Mouse (Mus musculus) neural tube, embryonic 12.5 days (tissue): ENCODE measurements at regions not wholly inside any gene's neighbourhood (a gene's known extent, or its start where the extent isn't known, plus 50 kb on each side); places are given as distances from the start of the nearest gene placed in this dataset.

ENCODE experiments used
- ATAC-seq: fragments of 200-750 bp; cut with Nextera tagmentation; 2 replicates; pipeline ENCODE4 v1.8.0; 2017; ENCODE audit warnings: low read depth, mild to moderate bottlenecking, moderate TSS enrichment, moderate library complexity; ENCODE audit not compliant: low FRiP score
- H3K27ac ChIP-seq: fragments of 300-500 bp; sonication (generic); 2 replicates; pipeline ENCODE4 v1.5.1; 2016
- H3K27me3 ChIP-seq: fragments of 300-500 bp; sonication (generic); replicated peaks from 2 replicates; pipeline ENCODE4 v1.6.1; 2016; ENCODE audit warnings: mild to moderate bottlenecking
- H3K36me3 ChIP-seq: fragments of 300-500 bp; sonication (generic); 2 replicates; pipeline ENCODE4 v1.6.1; 2016; ENCODE audit warnings: mild to moderate bottlenecking
- H3K4me1 ChIP-seq: fragments of 300-500 bp; sonication (generic); 2 replicates; pipeline ENCODE4 v1.6.1; 2016
- H3K4me2 ChIP-seq: fragments of 300-500 bp; sonication (generic); replicated peaks from 2 replicates; pipeline ENCODE4 v1.6.1; 2016; ENCODE audit warnings: mild to moderate bottlenecking
- H3K4me3 ChIP-seq: fragments of 300-500 bp; sonication (generic); 2 replicates; pipeline ENCODE4 v1.5.1; 2016
- H3K9ac ChIP-seq: fragments of 300-500 bp; sonication (generic); 2 replicates; pipeline ENCODE4 v1.6.1; 2016; ENCODE audit warnings: mild to moderate bottlenecking
- H3K9me3 ChIP-seq: fragments of 300-500 bp; sonication (generic); 2 replicates; pipeline ENCODE4 v1.6.1; 2016; ENCODE audit warnings: mild to moderate bottlenecking
- WGBS: fragments of 180-500 bp; shearing (Covaris S2); methylation state at CpG from one replicate; pipeline ENCODE4 v1.1.7; 2016; 5-methylcytosine and 5-hydroxymethylcytosine counted together

DNA sequence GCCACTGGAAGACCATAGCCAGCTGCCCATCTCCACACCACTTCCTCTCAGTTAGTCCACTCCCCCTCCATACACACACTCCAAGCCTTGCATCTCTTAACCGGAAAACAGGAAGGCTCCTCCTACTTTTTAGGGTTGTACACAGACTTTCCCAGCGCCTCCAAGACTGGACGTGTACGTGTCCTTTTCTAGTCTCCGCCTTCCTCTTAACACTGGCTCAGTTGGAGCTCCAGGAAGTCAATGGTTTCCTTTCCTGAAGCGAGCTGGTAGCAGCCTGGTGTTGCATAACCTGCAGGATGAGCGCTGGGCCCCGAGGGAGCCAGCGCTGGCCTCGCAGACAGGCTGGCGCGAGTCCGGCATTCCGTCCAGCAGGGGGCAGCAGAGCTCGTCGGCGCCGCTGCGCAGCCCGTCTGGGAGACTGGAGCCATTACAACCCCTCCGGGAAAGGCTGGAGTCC lies 95.5 kb upstream of the Oxgr1 start:
- H3K4me2 ChIP-seq: peak overlapping the region; percentile 50
- peak overlapping the region; percentile 12; the same call in 1 of the 2 replicates for H3K4me3 ChIP-seq
- 0 out of 2 replicates have a peak, but pooled peaks cover 3% of the 10 kb centered on the region for H3K4me1 ChIP-seq
- no peaks in the 10 kb centered on the region for H3K36me3 ChIP-seq
- WGBS: 2% methylated on average over 21 of the region's 21 CpGs
- peak; percentile 90 for ATAC-seq
- H3K27me3 ChIP-seq: no peaks in the 10 kb centered on the region
- no peak overlapping the region for H3K9ac ChIP-seq
- H3K27ac ChIP-seq: no peak overlapping the region
- no peaks in the 10 kb centered on the region for H3K9me3 ChIP-seq

- H3K36me3 ChIP-seq: no peaks in the 10 kb centered on the region
- WGBS: 73% methylated on average over 5 of the region's 5 CpGs
- H3K9ac ChIP-seq: no peak overlapping the region
- no peaks in the 10 kb centered on the region for H3K27me3 ChIP-seq
- H3K27ac ChIP-seq: no peak overlapping the region
- H3K9me3 ChIP-seq: no peaks in the 10 kb centered on the region
- no peak overlapping the region for H3K4me3 ChIP-seq
- H3K4me2 ChIP-seq: no peak overlapping the region
- ATAC-seq: no peak
- H3K4me1 ChIP-seq: 0 out of 2 replicates have a peak, but pooled peaks cover 3% of the 10 kb centered on the region
These were observed 96.3 kb upstream of the Oxgr1 start for GRCm38 (mm10) chr14:120138546-120138945.

DNA sequence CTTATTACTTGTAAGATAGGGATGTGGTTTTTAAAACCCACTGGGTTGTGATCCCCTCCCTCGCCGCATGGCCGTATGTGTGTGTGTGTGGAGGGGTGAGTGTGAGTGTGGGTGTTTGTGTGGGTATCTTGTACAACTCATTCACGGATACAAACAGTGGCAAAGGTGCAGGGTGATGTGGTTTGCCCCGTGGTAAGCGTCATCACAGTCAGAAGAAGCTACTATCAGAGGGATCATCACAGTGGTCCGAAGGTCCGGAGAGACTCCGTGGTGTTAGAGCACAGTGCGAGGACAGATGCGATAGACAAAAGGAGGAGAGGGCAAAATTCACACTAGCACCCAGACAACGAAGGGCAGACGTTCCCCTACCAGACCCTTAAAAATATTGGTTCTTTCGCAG lies 97.0 kb upstream of the Oxgr1 start:
- H3K27ac ChIP-seq: no peak overlapping the region
- WGBS: 95% methylated on average over 14 of the region's 14 CpGs
- H3K36me3 ChIP-seq: no peaks in the 10 kb centered on the region
- H3K4me3 ChIP-seq: no peak overlapping the region
- no peak overlapping the region for H3K4me2 ChIP-seq
- H3K27me3 ChIP-seq: no peaks in the 10 kb centered on the region
- ATAC-seq: no peak
- H3K9me3 ChIP-seq: no peaks in the 10 kb centered on the region
- H3K4me1 ChIP-seq: 0 out of 2 replicates have a peak, but pooled peaks cover 3% of the 10 kb centered on the region
- no peak overlapping the region for H3K9ac ChIP-seq

GRCm38 (mm10) chr14:120139671-120140071 lies 97.4 kb upstream of the Oxgr1 start:
- H3K4me3 ChIP-seq: no peak overlapping the region
- no peak overlapping the region for H3K9ac ChIP-seq
- no peak overlapping the region for H3K27ac ChIP-seq
- 0 out of 2 replicates have a peak, but pooled peaks cover 3% of the 10 kb centered on the region for H3K4me1 ChIP-seq
- 64% methylated on average over 16 of the region's 16 CpGs for WGBS
- ATAC-seq: no peak
- no peaks in the 10 kb centered on the region for H3K9me3 ChIP-seq
- no peaks in the 10 kb centered on the region for H3K36me3 ChIP-seq
- H3K4me2 ChIP-seq: no peak overlapping the region
- no peaks in the 10 kb centered on the region for H3K27me3 ChIP-seq

DNA sequence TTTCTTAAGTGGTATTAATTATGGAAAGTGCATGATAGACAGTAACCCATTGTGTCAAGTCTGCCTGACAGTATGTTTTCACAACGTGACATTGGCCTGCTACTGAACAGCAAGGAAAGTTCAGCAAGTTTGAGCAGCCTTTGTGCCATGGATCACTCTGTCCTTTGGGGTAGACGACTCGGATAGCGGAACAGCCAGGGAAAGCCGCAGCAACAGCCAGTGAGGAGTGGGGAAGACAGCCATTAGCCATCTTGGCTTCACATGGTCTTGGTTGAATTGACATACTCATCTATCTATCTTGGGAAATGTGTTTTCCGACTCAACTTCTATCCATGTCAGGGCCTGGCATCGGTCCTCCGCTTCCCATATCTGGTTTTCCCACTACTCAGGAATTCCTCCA lies 98.0 kb upstream of the Oxgr1 start:
- Histone ChIP-seq H3K36me3 (no peaks in the 10 kb centered on the region), H3K4me1 (0 out of 2 replicates have a peak, but pooled peaks cover 3% of the 10 kb centered on the region), H3K9ac (no peak overlapping the region), H3K27me3 (no peaks in the 10 kb centered on the region), H3K4me2 (no peak overlapping the region), H3K27ac (no peak overlapping the region), H3K9me3 (no peaks in the 10 kb centered on the region), H3K4me3 (no peak overlapping the region)
- WGBS: 92% methylated on average over 8 of the region's 8 CpGs
- ATAC-seq: no peak

- Histone ChIP-seq H3K36me3 (no peaks in the 10 kb centered on the region), H3K4me3 (no peak overlapping the region), H3K4me1 (0 out of 2 replicates have a peak, but pooled peaks cover 3% of the 10 kb centered on the region), H3K4me2 (no peak overlapping the region), H3K9ac (no peak overlapping the region), H3K27ac (no peak overlapping the region), H3K9me3 (no peaks in the 10 kb centered on the region), H3K27me3 (no peaks in the 10 kb centered on the region)
- WGBS: 75% methylated on average over 14 of the region's 14 CpGs
- ATAC-seq: no peak
These were observed 98.8 kb upstream of the Oxgr1 start for GRCm38 (mm10) chr14:120140791-120141747.

DNA sequence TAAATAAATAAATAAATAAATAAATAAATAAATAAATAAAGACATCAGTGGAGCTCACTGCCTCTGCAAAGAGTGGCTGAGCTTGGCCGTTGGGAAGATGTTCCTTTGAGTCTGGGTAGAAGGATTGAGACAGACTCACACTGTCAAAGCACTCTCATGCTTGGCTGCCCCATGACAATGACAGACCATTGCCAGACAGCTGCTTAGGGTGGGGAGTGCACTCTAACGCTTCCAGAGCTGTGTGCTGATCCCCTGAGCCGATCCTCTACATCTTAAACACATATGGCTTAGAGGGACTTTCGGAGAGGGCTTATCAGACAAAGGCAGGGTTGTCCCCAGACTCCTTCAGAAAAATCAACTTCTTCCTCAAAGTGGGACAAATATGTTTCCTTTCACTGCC lies 100.0 kb upstream of the Oxgr1 start:
- Histone ChIP-seq H3K9me3 (no peaks in the 10 kb centered on the region), H3K27ac (no peak overlapping the region), H3K4me1 (0 out of 2 replicates have a peak, but pooled peaks cover 3% of the 10 kb centered on the region), H3K9ac (no peak overlapping the region), H3K4me3 (no peak overlapping the region), H3K27me3 (no peaks in the 10 kb centered on the region), H3K4me2 (no peak overlapping the region), H3K36me3 (no peaks in the 10 kb centered on the region)
- WGBS: 32% methylated on average over 4 of the region's 4 CpGs
- no peak for ATAC-seq

DNA sequence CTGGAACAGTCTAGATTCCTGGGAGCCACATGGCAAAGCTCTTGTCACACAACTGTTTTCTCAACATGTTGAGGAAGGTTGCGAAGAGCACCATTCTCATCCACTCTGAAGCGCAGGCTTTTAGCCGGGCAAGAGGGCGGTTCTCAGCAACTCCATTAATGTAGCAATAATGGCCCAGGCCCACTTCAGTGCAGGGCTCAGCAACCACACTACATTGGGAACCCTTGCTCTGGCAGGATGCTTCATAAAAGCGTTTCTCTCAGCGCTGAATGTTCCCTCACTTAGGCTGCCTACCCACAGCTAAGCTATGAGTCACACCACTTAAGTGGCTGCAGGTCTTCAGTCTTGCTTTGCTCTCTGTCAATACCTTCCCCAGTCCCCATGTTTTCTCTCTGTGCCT lies 102.2 kb upstream of the Oxgr1 start:
- no peak overlapping the region for H3K4me3 ChIP-seq
- H3K4me2 ChIP-seq: no peak overlapping the region
- ATAC-seq: no peak
- no peak overlapping the region for H3K9ac ChIP-seq
- H3K4me1 ChIP-seq: 0 out of 2 replicates have a peak, but pooled peaks cover 3% of the 10 kb centered on the region
- WGBS: 85% methylated on average over 6 of the region's 6 CpGs
- no peaks in the 10 kb centered on the region for H3K9me3 ChIP-seq
- H3K27ac ChIP-seq: no peak overlapping the region
- H3K27me3 ChIP-seq: no peaks in the 10 kb centered on the region
- H3K36me3 ChIP-seq: no peaks in the 10 kb centered on the region

- Histone ChIP-seq H3K4me3 (no peak overlapping the region), H3K36me3 (no peaks in the 10 kb centered on the region), H3K27me3 (no peaks in the 10 kb centered on the region), H3K4me1 (no peaks in the 10 kb centered on the region), H3K9ac (no peak overlapping the region), H3K9me3 (no peaks in the 10 kb centered on the region), H3K4me2 (no peak overlapping the region), H3K27ac (no peak overlapping the region)
- no peak for ATAC-seq
- WGBS: 86% methylated on average over 11 of the region's 11 CpGs
These were observed 104.1 kb upstream of the Oxgr1 start for GRCm38 (mm10) chr14:120146312-120146711.

DNA sequence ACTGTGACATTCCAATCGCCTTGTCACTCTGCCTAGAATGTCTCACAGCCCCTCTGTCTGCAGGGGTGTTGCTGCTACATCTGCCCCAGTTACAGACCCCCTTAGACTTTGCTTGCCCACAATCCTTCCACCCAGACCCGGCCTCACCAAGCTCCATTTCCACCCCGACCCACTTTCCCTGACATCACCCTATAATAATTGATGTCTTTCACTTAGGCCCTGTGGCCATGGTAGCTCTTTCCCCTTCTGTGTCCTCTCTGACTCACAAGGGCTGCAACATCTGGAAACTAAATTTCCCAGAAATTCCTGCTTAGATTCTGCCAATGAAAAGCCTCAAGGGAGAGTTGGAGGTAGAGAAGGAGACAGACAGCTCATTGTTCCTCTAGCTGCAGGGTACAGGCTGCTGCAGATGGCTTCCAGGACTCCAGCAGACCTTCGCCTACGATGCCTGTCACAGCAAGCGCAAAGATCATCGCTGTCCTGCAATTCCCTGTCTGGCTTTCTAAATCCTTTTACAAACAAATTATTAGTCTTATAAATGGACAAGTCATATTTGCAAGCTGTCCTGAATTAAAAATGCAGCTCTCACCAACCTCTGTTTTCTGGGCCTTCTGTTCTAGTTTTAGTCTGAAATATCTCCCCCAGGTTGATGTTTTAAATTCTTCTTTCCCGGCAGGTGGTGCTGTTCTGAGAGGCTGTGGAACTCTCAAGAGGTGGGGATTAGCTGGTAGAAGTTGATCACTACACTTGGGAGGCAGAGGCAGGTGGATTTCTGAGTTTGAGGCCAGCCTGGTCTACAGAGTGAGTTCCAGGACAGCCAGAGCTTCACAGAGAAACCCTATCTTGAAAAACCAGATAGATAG lies 104.9 kb upstream of the Oxgr1 start:
- Histone ChIP-seq H3K9me3 (no peaks in the 10 kb centered on the region), H3K27ac (no peak overlapping the region), H3K4me2 (no peak overlapping the region), H3K9ac (no peak overlapping the region), H3K4me3 (no peak overlapping the region), H3K36me3 (no peaks in the 10 kb centered on the region), H3K4me1 (no peaks in the 10 kb centered on the region), H3K27me3 (no peaks in the 10 kb centered on the region)
- no peak for ATAC-seq
- WGBS: 72% methylated on average over 8 of the region's 8 CpGs

DNA sequence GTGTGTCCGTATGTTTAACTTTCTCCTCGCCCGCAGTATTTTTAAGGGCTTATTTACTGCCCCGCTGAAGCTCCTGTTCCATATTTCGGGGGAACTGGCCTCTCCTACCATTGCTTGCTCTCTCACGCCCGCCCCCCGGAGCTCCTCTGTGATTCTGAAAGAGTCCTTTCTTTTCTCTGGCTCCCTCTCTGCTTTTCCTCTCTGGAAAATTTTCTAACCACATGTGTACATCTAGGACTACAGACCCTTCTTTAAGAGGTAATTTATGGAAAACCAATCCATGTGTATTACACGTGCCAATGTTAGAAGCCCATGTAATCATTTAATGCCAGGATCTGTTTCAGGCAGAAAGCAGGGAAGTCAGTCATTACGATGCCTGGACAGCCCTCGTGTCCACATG lies 106.6 kb upstream of the Oxgr1 start:
- ATAC-seq: no peak
- Histone ChIP-seq H3K27me3 (no peaks in the 10 kb centered on the region), H3K9me3 (no peaks in the 10 kb centered on the region), H3K4me2 (no peak overlapping the region), H3K36me3 (no peaks in the 10 kb centered on the region), H3K9ac (no peak overlapping the region), H3K4me3 (no peak overlapping the region), H3K27ac (no peak overlapping the region), H3K4me1 (no peaks in the 10 kb centered on the region)
- WGBS: 74% methylated on average over 11 of the region's 11 CpGs

DNA sequence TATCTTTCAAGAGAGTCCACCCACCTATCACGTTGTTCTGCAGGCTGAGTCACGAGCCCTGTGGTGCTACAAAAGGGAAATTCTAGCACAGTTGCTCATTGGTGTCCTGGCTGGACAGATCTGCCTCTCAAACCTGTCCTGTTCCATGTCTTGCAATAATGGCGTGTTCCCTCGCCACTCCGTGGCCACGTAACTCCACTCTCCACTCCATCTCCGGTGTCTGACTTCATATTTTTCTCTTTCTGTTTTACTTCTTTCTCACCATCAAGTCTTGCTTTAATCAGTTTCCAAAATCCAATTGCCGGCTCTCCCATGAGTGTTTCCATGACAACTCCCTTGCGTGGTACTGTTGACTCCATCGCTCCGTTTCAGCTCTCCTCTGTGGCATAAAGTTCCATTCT lies 107.1 kb upstream of the Oxgr1 start:
- no peak overlapping the region for H3K27ac ChIP-seq
- no peak overlapping the region for H3K9ac ChIP-seq
- no peaks in the 10 kb centered on the region for H3K4me1 ChIP-seq
- no peak overlapping the region for H3K4me2 ChIP-seq
- H3K27me3 ChIP-seq: no peaks in the 10 kb centered on the region
- ATAC-seq: no peak
- no peaks in the 10 kb centered on the region for H3K36me3 ChIP-seq
- no peak overlapping the region for H3K4me3 ChIP-seq
- H3K9me3 ChIP-seq: no peaks in the 10 kb centered on the region
- 88% methylated on average over 11 of the region's 11 CpGs for WGBS
